Mouse (Mus musculus) lung, adult 2 months (tissue): ENCODE results near the gene Vmn1r4.

Experiments
- CTCF ChIP-seq: fragments of 200-500 bp; IDR thresholded peaks from 2 replicates; pipeline ENCODE4 v1.5.1; 2011; ENCODE audit warnings: mild to moderate bottlenecking, low read length, control low read depth; ENCODE audit not compliant: insufficient read depth
- POLR2A ChIP-seq: fragments of 200-500 bp; IDR thresholded peaks from 2 replicates; pipeline ENCODE4 v1.6.1; 2011; ENCODE audit warnings: low read depth, mild to moderate bottlenecking, control low read depth, low read length, borderline replicate concordance; ENCODE audit errors: extremely low read depth

- TF ChIP-seq CTCF (no peak), POLR2A (no peak)
Measured at GRCm38 (mm10) chr6:56908397-56908796, 15.4 kb upstream of the Vmn1r4 start.
